Mouse (Mus musculus) liver, embryonic 14.5 days (tissue): ENCODE data around the gene Cacna1a. TPM values are rescaled to one million over a fixed set of nuclear protein-coding genes. Genes with fewer than 3 reads are reported as not detected.

Experiments
- ATAC-seq: fragments of 200-750 bp; cut with Nextera tagmentation; 2 replicates; pipeline ENCODE4 v1.8.0; 2017; ENCODE audit warnings: moderate number of reproducible peaks, mild to moderate bottlenecking, moderate library complexity; ENCODE audit not compliant: insufficient read depth
- DNase-seq, 3 experiments: peaks; one replicate each; pipeline ENCODE4 v3.0.0-alpha.2; 2012 to 2013; ENCODE audit warnings: low read depth in 3 of 3, low spot score in 3 of 3
- H3K27ac ChIP-seq: fragments of 300-500 bp; sonication (generic); 2 replicates; pipeline ENCODE4 v1.5.1; 2014; ENCODE audit warnings: moderate library complexity, mild to moderate bottlenecking, control low read depth, inconsistent platforms
- H3K27me3 ChIP-seq: fragments of 300-500 bp; sonication (generic); 2 replicates; pipeline ENCODE4 v1.6.1; 2014; ENCODE audit warnings: mild to moderate bottlenecking, low read length, moderate library complexity; ENCODE audit not compliant: control insufficient read depth, insufficient read depth
- H3K36me3 ChIP-seq: fragments of 300-500 bp; sonication (generic); replicated peaks from 2 replicates; pipeline ENCODE4 v1.6.1; 2014; ENCODE audit warnings: low read depth; ENCODE audit not compliant: control insufficient read depth, insufficient read depth
- H3K4me1 ChIP-seq, 2 experiments: fragments of 200-500 bp in 1 of 2; fragments of 300-500 bp in 1 of 2; sonication (generic) in 1 of 2; replicated peaks; 2 replicates each; pipeline ENCODE4 v1.6.1; 2012 to 2014; ENCODE audit warnings: antibody characterized with exemption in 1 of 2, inconsistent platforms in 1 of 2, low read length in 1 of 2; ENCODE audit not compliant: control insufficient read depth in 2 of 2, insufficient read depth in 2 of 2
- H3K4me2 ChIP-seq: fragments of 300-500 bp; sonication (generic); 2 replicates; pipeline ENCODE4 v1.6.1; 2014; ENCODE audit warnings: low read depth, mild to moderate bottlenecking, control low read depth, moderate library complexity
- H3K4me3 ChIP-seq, 2 experiments: fragments of 200-500 bp in 1 of 2; fragments of 300-500 bp in 1 of 2; sonication (generic) in 1 of 2; 2 replicates each; pipeline ENCODE4 v1.5.1; 2012 to 2014; ENCODE audit warnings: low read depth in 2 of 2, low read length in 2 of 2, mild to moderate bottlenecking in 2 of 2, control low read depth in 1 of 2, inconsistent platforms in 1 of 2, moderate library complexity in 1 of 2; ENCODE audit not compliant: insufficient read depth in 1 of 2
- H3K9ac ChIP-seq: fragments of 300-500 bp; sonication (generic); replicated peaks from 2 replicates; pipeline ENCODE4 v1.6.1; 2014; ENCODE audit warnings: mild to moderate bottlenecking, control low read depth, moderate library complexity
- H3K9me3 ChIP-seq: fragments of 300-500 bp; sonication (generic); 2 replicates; pipeline ENCODE4 v1.6.1; 2016; ENCODE audit warnings: low read length, mixed read lengths; ENCODE audit not compliant: control insufficient read depth
- CTCF ChIP-seq: IDR thresholded peaks from 2 replicates; pipeline ENCODE4 v1.5.1; 2016; ENCODE audit warnings: antibody characterized with exemption, low read depth, control low read depth
- EP300 ChIP-seq: IDR thresholded peaks from 2 replicates; pipeline ENCODE4 v1.6.1; 2016; ENCODE audit warnings: antibody characterized with exemption, low read depth
- WGBS: fragments of 180-500 bp; shearing (Covaris S2); extraction: QIAGEN DNeasy Blood & Tissue Kit; methylation state at CpG from one replicate; pipeline ENCODE4 v1.1.7; 2014; ENCODE audit not compliant: insufficient replicate concordance; 5-methylcytosine and 5-hydroxymethylcytosine counted together
- polyA plus RNA-seq, 2 experiments: library from polyadenylated mRNA; depleted of rRNA in 1 of 2; stranded (reverse) in 1 of 2; unstranded in 1 of 2; fragments of >200 nt; fragmentation: Nextera tagmentation in 1 of 2; extraction: Ambion mirVana in 1 of 2; gene quantifications; 2 replicates each; pipeline versions ENCODE4 v1.2.1 to v1.2.3; 2012 to 2014

Cacna1a gene
- polyA plus RNA-seq, 2 experiments, result 0.61 to 1.5 TPM

DNA sequence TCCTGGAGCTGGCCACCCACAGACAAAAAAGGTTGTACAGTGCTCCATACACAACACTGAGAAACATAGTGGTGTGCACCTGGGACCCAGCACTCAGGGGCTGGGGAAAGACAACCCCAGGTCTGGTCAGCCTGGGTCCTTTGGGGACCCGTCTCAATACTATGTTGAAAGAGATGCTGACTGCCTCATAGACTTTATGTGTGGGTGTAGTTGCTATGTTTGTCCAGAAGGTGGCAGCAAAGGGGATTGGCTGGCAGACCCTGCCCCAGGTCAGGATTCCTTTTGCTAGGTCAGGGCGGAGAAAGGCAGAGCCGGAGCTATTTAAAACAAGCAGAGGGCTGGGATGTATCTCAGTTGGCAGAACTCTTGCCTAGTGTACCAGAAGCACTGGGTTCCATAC lies 191.4 kb downstream of the Cacna1a start:
- Histone ChIP-seq H3K9ac (no peak overlapping the region), H3K27me3 (no peaks in the 10 kb centered on the region), H3K27ac (no peak overlapping the region), H3K9me3 (no peaks in the 10 kb centered on the region), H3K36me3 (no peaks in the 10 kb centered on the region), H3K4me3 (no peak overlapping the region), H3K4me2 (no peak overlapping the region), H3K4me1 (no peaks in the 10 kb centered on the region)
- 21% methylated on average over 3 of the region's 3 CpGs for WGBS
- TF ChIP-seq EP300, result no peak
- peak; percentile 87 for TF ChIP-seq CTCF
- no peak for DNase-seq
- ATAC-seq, result no peak

DNA sequence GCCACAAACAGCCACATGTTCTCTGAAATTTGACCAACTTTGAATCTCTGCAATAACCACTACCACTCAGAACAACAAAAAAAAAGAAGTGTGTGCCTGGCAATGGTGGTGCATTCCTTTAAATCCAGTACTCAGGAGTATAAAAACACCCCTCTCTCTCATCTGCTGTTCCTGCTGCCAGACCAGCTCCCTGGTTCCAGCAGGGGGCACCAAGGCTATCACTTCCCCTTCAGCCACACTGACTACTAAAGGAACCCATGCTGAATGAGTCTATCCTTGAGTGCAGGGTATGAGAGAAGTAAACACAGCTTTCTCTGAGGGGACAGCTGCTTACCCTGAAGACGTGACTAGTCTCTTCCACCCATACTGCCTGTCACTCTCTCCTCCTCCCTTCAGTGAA lies 197.1 kb downstream of the Cacna1a start:
- Histone ChIP-seq H3K36me3 (no peaks in the 10 kb centered on the region), H3K9ac (no peak overlapping the region), H3K9me3 (no peaks in the 10 kb centered on the region), H3K27me3 (no peaks in the 10 kb centered on the region), H3K4me2 (no peak overlapping the region), H3K4me3 (no peak overlapping the region), H3K4me1 (peaks cover 10 to 19% of the 10 kb centered on the region in 2 experiments), H3K27ac (no peak overlapping the region)
- 27% methylated on average over 1 of the region's 1 CpGs for WGBS
- no peak for ATAC-seq
- no peak for DNase-seq
- no peak for TF ChIP-seq EP300
- peak; percentile 71 for TF ChIP-seq CTCF

DNA sequence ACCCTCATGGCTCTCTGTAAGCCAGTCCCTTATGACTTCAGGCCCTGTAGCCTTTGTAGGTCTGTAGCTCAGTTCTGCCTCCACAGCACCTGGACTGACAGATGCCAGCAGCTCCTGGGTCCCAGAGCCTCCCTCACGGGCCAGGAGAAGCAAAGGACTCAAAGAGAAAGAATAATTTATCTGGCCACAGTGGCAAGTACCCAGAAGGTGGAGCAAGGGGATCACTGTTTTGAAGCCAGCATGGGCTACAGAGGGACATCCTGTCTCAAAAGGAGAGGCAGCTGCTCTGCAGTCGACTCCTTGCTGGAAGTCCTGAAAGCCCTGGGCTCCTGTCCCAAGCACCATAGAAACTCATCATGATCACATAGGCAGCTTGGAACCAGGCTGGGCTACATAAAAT lies 198.0 kb downstream of the Cacna1a start:
- H3K9ac ChIP-seq, result no peak overlapping the region
- WGBS, result 60% methylated on average over 2 of the region's 2 CpGs
- DNase-seq (no peak), ATAC-seq (no peak)
- H3K4me1 ChIP-seq, result peaks cover 10 to 20% of the 10 kb centered on the region in 2 experiments
- H3K4me2 ChIP-seq, result no peak overlapping the region
- no peak for TF ChIP-seq CTCF
- no peak for TF ChIP-seq EP300
- H3K36me3 ChIP-seq, result no peaks in the 10 kb centered on the region
- H3K27ac ChIP-seq, result no peak overlapping the region
- no peak overlapping the region for H3K4me3 ChIP-seq
- no peaks in the 10 kb centered on the region for H3K27me3 ChIP-seq
- no peaks in the 10 kb centered on the region for H3K9me3 ChIP-seq

DNA sequence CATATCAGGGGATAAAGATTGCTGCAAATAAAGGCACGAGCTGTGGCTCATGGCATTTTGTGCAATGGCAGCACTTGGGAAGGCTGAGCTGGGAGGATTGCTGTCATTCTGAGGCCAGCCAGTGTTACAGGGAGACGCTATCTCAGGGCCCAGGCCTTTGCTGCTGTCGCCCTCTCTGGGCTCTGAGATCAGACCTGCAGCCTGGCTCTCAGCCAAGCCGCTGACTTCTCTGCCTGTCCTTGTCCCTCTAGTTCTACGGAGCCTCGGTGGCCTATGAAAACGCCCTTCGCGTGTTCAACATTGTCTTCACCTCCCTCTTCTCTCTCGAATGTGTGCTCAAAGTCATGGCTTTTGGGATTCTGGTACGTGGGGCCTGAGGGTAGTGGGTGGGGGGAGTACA lies 200.3 kb downstream of the Cacna1a start:
- peak overlapping the region; percentile 65 for H3K9ac ChIP-seq
- H3K4me2 ChIP-seq, result peak overlapping the region; percentile 54
- H3K4me1 ChIP-seq, result peaks cover 24 to 33% of the 10 kb centered on the region in 2 experiments
- DNase-seq, result peak in 1 of 3 experiments; percentile 66
- TF ChIP-seq CTCF (peak; percentile 40; the same call in 1 of the 2 replicates), EP300 (peak; percentile 62; the same call in 1 of the 2 replicates)
- WGBS, result 29% methylated on average over 11 of the region's 11 CpGs
- H3K27me3 ChIP-seq, result no peaks in the 10 kb centered on the region
- peak overlapping the region in 1 of 2 experiments; percentile 31; a peak in 2 of 4 replicates for H3K4me3 ChIP-seq
- no peaks in the 10 kb centered on the region for H3K36me3 ChIP-seq
- no peaks in the 10 kb centered on the region for H3K9me3 ChIP-seq
- peak overlapping the region; percentile 75 for H3K27ac ChIP-seq
- ATAC-seq, result peak; percentile 80

DNA sequence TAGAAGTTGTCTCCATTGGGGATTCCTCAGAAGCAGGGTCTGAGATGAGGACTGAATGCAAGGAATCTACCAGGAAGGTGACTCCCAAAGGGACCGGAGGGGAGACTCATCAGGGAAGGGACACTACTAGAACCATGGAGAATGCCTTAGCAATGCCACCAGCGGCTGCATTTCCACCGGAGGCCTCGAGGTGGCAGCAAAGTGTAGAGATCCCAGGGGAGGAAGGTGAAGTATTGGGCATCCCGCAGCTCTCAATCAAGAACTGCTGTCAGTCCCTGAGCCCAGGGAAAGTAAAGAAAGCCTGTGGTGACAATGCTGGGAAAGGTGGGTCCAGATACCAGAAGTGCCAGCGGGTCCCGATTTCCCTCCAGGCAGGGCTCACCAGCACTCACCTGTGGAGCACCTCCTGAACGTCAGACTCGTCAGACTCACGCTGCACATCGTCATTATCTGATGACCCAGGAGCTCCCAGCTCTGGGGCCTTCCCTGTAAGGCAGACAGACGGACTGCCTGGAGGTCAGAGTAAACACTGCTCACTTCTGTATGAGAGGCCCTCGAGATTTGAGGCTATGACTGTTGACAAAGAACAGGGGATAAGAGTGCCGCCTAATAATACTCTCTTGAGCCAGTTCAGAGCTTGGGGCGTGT lies 203.9 kb downstream of the Cacna1a start:
- peak; percentile 45 to 77 (median 49) for DNase-seq
- H3K4me3 ChIP-seq, result peak overlapping the region; percentile 36 to 44
- TF ChIP-seq EP300 (no peak), CTCF (peak; percentile 98)
- H3K9ac ChIP-seq, result peak overlapping the region; percentile 20; the same call in 1 of the 2 replicates
- peak overlapping the region; percentile 68 for H3K4me2 ChIP-seq
- no peaks in the 10 kb centered on the region for H3K27me3 ChIP-seq
- H3K4me1 ChIP-seq, result peaks cover 33 to 42% of the 10 kb centered on the region in 2 experiments
- ATAC-seq, result peak; percentile 63
- H3K27ac ChIP-seq, result peak overlapping the region; percentile 77
- no peaks in the 10 kb centered on the region for H3K9me3 ChIP-seq
- 8% methylated on average over 15 of the region's 15 CpGs for WGBS
- no peaks in the 10 kb centered on the region for H3K36me3 ChIP-seq
